Mouse (Mus musculus): ENCODE results near the gene N4bp3. TPM values are rescaled to one million over a fixed set of nuclear protein-coding genes. Genes with fewer than 3 reads are reported as not detected.

Gene N4bp3
- total RNA-seq, 1 experiment = 23.7 TPM

DNA sequence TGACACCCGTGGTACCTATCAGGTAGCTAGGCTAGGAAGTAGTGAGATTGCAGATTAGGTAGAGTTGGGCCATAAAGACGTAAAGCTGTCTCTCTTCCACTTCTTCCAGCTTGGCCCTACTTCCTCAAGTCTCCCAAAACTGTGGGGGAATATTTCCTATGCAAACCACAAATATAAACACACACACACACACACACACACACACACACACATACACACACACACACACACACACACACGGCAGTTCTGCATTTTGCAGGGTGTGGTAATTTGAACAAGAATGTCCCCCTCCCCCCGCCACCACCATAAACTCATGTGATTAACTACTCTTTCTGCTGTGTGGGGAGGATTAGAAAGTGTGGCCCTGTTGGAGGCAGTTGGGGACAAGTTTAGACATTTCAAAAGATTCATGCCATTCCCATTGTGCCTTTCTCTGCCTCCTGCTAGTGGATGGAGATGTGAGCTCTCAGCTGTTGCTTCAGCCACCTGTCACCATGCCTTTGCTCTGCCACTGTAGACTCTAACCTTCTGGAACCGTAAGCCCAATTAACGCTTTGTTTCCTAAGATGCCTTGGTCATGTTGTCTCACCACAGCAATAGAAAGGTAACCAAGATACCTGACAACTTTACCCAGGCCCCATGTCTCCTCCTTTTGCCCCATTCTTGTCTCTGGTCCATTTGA is 27.2 kb upstream of the N4bp3 start:
- no peak overlapping the region for H3K9ac ChIP-seq (ENCODE audit: insufficient read depth, low read depth, low read length, poor library complexity, severe bottlenecking)
- DNase-seq (ENCODE audit: low read depth, low spot score) = no peak
- H3K9me3 ChIP-seq (ENCODE audit: control insufficient read depth, insufficient read depth, low read depth, low read length) = no peaks in the 10 kb centered on the region
- no peak overlapping the region for H3K27ac ChIP-seq (ENCODE audit: insufficient read depth, low read depth, low read length, poor library complexity, severe bottlenecking)
- H3K4me3 ChIP-seq (ENCODE audit: insufficient read depth in 1 of 2, low read depth in 1 of 2, low read length in 2 of 2, poor library complexity in 1 of 2, severe bottlenecking in 1 of 2) = no peak overlapping the region
- in situ Hi-C loops (cut with MboI; ENCODE audit: low sequenced_read_pairs in 2 of 2, unreplicated experiment in 2 of 2) = no loop called here
- H3K36me3 ChIP-seq (ENCODE audit: control insufficient read depth, insufficient read depth, low read length, poor library complexity, severe bottlenecking) = no peaks in the 10 kb centered on the region
- TF ChIP-seq ZC3H11A (IDR thresholded peaks at IDR 0.05; ENCODE audit: borderline replicate concordance, low read depth, low read length) = no peak
- no peak for TF ChIP-seq HCFC1 (IDR thresholded peaks at IDR 0.05; ENCODE audit: borderline replicate concordance, insufficient read depth, low read length)
- TF ChIP-seq MAFK (IDR thresholded peaks at IDR 0.05; ENCODE audit: insufficient read depth, low read depth, low read length) = no peak
- no peak for TF ChIP-seq CHD2 (IDR thresholded peaks at IDR 0.05; ENCODE audit: low read depth, low read length)
- no peak for TF ChIP-seq ZNF384 (IDR thresholded peaks at IDR 0.05; ENCODE audit: low read depth, low read length)
- H3K4me1 ChIP-seq (ENCODE audit: control insufficient read depth in 2 of 2, insufficient read depth in 2 of 2, low read length in 2 of 2, poor library complexity in 1 of 2) = peaks cover 6 to 12% of the 10 kb centered on the region in 2 experiments; a peak in 3 of 4 replicates

GRCm38 (mm10) chr11:51675386-51675785 is 24.7 kb upstream of the N4bp3 start:
- in situ Hi-C loops (cut with MboI; ENCODE audit: low sequenced_read_pairs in 2 of 2, unreplicated experiment in 2 of 2) = no loop called here
- H3K9me3 ChIP-seq (ENCODE audit: control insufficient read depth, insufficient read depth, low read depth, low read length) = peaks cover 4% of the 10 kb centered on the region; the same call in 1 of the 2 replicates
- DNase-seq (ENCODE audit: low read depth, low spot score) = no peak
- H3K36me3 ChIP-seq (ENCODE audit: control insufficient read depth, insufficient read depth, low read length, poor library complexity, severe bottlenecking) = no peaks in the 10 kb centered on the region
- H3K4me1 ChIP-seq (ENCODE audit: control insufficient read depth in 2 of 2, insufficient read depth in 2 of 2, low read length in 2 of 2, poor library complexity in 1 of 2) = peaks cover 6 to 13% of the 10 kb centered on the region in 2 experiments; a peak in 3 of 4 replicates
- H3K9ac ChIP-seq (ENCODE audit: insufficient read depth, low read depth, low read length, poor library complexity, severe bottlenecking) = no peak overlapping the region
- no peak overlapping the region for H3K4me3 ChIP-seq (ENCODE audit: insufficient read depth in 1 of 2, low read depth in 1 of 2, low read length in 2 of 2, poor library complexity in 1 of 2, severe bottlenecking in 1 of 2)
- no peak overlapping the region for H3K27ac ChIP-seq (ENCODE audit: insufficient read depth, low read depth, low read length, poor library complexity, severe bottlenecking)
- TF ChIP-seq ZC3H11A (IDR thresholded peaks at IDR 0.05; ENCODE audit: borderline replicate concordance, low read depth, low read length) (no peak), CHD2 (IDR thresholded peaks at IDR 0.05; ENCODE audit: low read depth, low read length) (no peak), ZNF384 (IDR thresholded peaks at IDR 0.05; ENCODE audit: low read depth, low read length) (no peak), MAFK (IDR thresholded peaks at IDR 0.05; ENCODE audit: insufficient read depth, low read depth, low read length) (no peak), HCFC1 (IDR thresholded peaks at IDR 0.05; ENCODE audit: borderline replicate concordance, insufficient read depth, low read length) (no peak)

DNA sequence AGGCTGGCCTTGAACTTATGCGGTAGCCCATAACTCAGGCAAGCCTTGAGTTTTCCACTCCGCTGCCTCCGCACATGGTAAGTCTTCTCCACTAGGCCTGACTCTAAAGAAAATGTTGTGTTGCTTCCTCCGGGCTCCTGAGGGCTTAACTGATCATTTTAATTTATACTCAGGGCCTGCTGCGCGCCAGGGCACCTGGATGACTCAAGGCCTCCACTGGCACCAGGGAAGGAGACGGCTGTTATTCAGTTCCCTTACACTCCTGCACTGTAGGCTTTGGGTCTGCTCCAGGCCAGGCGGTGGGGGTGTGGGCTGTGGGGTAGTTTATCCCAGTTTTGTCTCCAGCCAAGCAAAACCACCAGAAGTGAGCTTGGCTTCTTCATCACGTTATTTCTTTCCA is 22.6 kb upstream of the N4bp3 start:
- H3K4me3 ChIP-seq (ENCODE audit: insufficient read depth in 1 of 2, low read depth in 1 of 2, low read length in 2 of 2, poor library complexity in 1 of 2, severe bottlenecking in 1 of 2) = no peak overlapping the region
- in situ Hi-C loops (cut with MboI; ENCODE audit: low sequenced_read_pairs in 2 of 2, unreplicated experiment in 2 of 2) = no loop called here
- no peak for DNase-seq (ENCODE audit: low read depth, low spot score)
- H3K9me3 ChIP-seq (ENCODE audit: control insufficient read depth, insufficient read depth, low read depth, low read length) = peaks cover 7% of the 10 kb centered on the region
- H3K27ac ChIP-seq (ENCODE audit: insufficient read depth, low read depth, low read length, poor library complexity, severe bottlenecking) = 0 out of 2 replicates have a peak overlapping the region, but pooled peaks have one; percentile 38
- peaks cover 6 to 13% of the 10 kb centered on the region in 2 experiments; a peak in 3 of 4 replicates for H3K4me1 ChIP-seq (ENCODE audit: control insufficient read depth in 2 of 2, insufficient read depth in 2 of 2, low read length in 2 of 2, poor library complexity in 1 of 2)
- H3K9ac ChIP-seq (ENCODE audit: insufficient read depth, low read depth, low read length, poor library complexity, severe bottlenecking) = peak overlapping the region; percentile 18; the same call in 1 of the 2 replicates
- no peaks in the 10 kb centered on the region for H3K36me3 ChIP-seq (ENCODE audit: control insufficient read depth, insufficient read depth, low read length, poor library complexity, severe bottlenecking)
- TF ChIP-seq ZC3H11A (IDR thresholded peaks at IDR 0.05; ENCODE audit: borderline replicate concordance, low read depth, low read length) (no peak), CHD2 (IDR thresholded peaks at IDR 0.05; ENCODE audit: low read depth, low read length) (no peak), ZNF384 (IDR thresholded peaks at IDR 0.05; ENCODE audit: low read depth, low read length) (no peak), HCFC1 (IDR thresholded peaks at IDR 0.05; ENCODE audit: borderline replicate concordance, insufficient read depth, low read length) (no peak), MAFK (IDR thresholded peaks at IDR 0.05; ENCODE audit: insufficient read depth, low read depth, low read length) (no peak)

DNA sequence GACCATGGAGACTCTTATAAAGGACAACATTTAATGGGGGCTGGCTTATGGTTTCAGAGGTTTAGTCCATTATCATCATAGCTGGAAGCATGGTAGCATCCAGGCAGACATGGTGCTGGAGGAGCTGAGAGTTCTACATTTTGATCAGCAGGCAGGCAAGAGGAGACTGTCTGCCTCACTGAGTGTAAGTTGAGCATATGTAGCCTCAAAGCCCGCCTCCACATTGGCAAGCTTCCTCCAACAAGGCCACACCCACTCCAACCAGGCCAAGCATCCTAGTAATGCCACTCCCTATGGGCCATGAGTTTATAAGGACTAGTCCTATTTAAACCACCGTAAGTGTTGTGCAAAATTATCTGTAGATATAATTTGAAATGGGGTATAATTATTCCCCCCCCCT is 20.7 kb upstream of the N4bp3 start:
- in situ Hi-C loops (cut with MboI; ENCODE audit: low sequenced_read_pairs in 2 of 2, unreplicated experiment in 2 of 2) = no loop called here
- Histone ChIP-seq H3K36me3 (ENCODE audit: control insufficient read depth, insufficient read depth, low read length, poor library complexity, severe bottlenecking) (no peaks in the 10 kb centered on the region), H3K4me3 (ENCODE audit: insufficient read depth in 1 of 2, low read depth in 1 of 2, low read length in 2 of 2, poor library complexity in 1 of 2, severe bottlenecking in 1 of 2) (no peak overlapping the region), H3K27ac (ENCODE audit: insufficient read depth, low read depth, low read length, poor library complexity, severe bottlenecking) (no peak overlapping the region), H3K9me3 (ENCODE audit: control insufficient read depth, insufficient read depth, low read depth, low read length) (peaks cover 7% of the 10 kb centered on the region), H3K9ac (ENCODE audit: insufficient read depth, low read depth, low read length, poor library complexity, severe bottlenecking) (no peak overlapping the region), H3K4me1 (ENCODE audit: control insufficient read depth in 2 of 2, insufficient read depth in 2 of 2, low read length in 2 of 2, poor library complexity in 1 of 2) (peaks cover 6 to 9% of the 10 kb centered on the region in 2 experiments; a peak in 3 of 4 replicates)
- no peak for TF ChIP-seq MAFK (IDR thresholded peaks at IDR 0.05; ENCODE audit: insufficient read depth, low read depth, low read length)
- TF ChIP-seq CHD2 (IDR thresholded peaks at IDR 0.05; ENCODE audit: low read depth, low read length) = no peak
- TF ChIP-seq ZC3H11A (IDR thresholded peaks at IDR 0.05; ENCODE audit: borderline replicate concordance, low read depth, low read length) = no peak
- no peak for DNase-seq (ENCODE audit: low read depth, low spot score)

All from ES-E14 (cell line).